Mouse (Mus musculus) heart, embryonic 14.5 days (tissue): ENCODE measurements at regions not wholly inside any gene's neighbourhood (a gene's known extent, or its start where the extent isn't known, plus 50 kb on each side); places are given as distances from the start of the nearest gene placed in this dataset.

Experiments used
- ATAC-seq: fragments of 200-750 bp; cut with Nextera tagmentation; 2 replicates; pipeline ENCODE4 v1.8.0; 2017; ENCODE audit warnings: low read depth, moderate TSS enrichment; ENCODE audit not compliant: insufficient number of reproducible peaks, insufficient read depth, low FRiP score
- H3K27ac ChIP-seq, 2 experiments: fragments of 200-500 bp in 1 of 2; fragments of 300-500 bp in 1 of 2; sonication (generic) in 1 of 2; replicated peaks in 1 of 2; 2 replicates each; pipeline ENCODE4 v1.5.1; 2012 to 2014; ENCODE audit warnings: low read depth in 2 of 2, low read length in 2 of 2, control low read depth in 1 of 2, mild to moderate bottlenecking in 1 of 2, mixed read lengths in 1 of 2; ENCODE audit not compliant: control insufficient read depth in 1 of 2, insufficient read depth in 1 of 2
- H3K27me3 ChIP-seq: fragments of 300-500 bp; sonication (generic); 2 replicates; pipeline ENCODE4 v1.6.1; 2014; ENCODE audit warnings: mild to moderate bottlenecking, low read length, control low read depth; ENCODE audit not compliant: control insufficient read depth, insufficient read depth
- H3K36me3 ChIP-seq: fragments of 300-500 bp; sonication (generic); 2 replicates; pipeline ENCODE4 v1.6.1; 2014; ENCODE audit warnings: mild to moderate bottlenecking, control low read depth, low read length, mixed read lengths; ENCODE audit not compliant: control insufficient read depth, insufficient read depth
- H3K4me1 ChIP-seq, 2 experiments: fragments of 200-500 bp in 1 of 2; fragments of 300-500 bp in 1 of 2; sonication (generic) in 1 of 2; 2 replicates each; pipeline ENCODE4 v1.6.1; 2012 to 2014; ENCODE audit warnings: low read length in 2 of 2, control low read depth in 1 of 2, mixed read lengths in 1 of 2; ENCODE audit not compliant: control insufficient read depth in 2 of 2, insufficient read depth in 2 of 2
- H3K4me2 ChIP-seq: fragments of 300-500 bp; sonication (generic); 2 replicates; pipeline ENCODE4 v1.6.1; 2014; ENCODE audit warnings: mild to moderate bottlenecking, low read length
- H3K4me3 ChIP-seq, 2 experiments: fragments of 200-500 bp in 1 of 2; fragments of 300-500 bp in 1 of 2; sonication (generic) in 1 of 2; 2 replicates each; pipeline ENCODE4 v1.5.1; 2012 to 2014; ENCODE audit warnings: low read length in 2 of 2, mild to moderate bottlenecking in 2 of 2, control low read depth in 1 of 2, low read depth in 1 of 2, moderate library complexity in 1 of 2; ENCODE audit not compliant: control insufficient read depth in 1 of 2, insufficient read depth in 1 of 2
- H3K9ac ChIP-seq: fragments of 300-500 bp; sonication (generic); 2 replicates; pipeline ENCODE4 v1.6.1; 2014; ENCODE audit warnings: mild to moderate bottlenecking, low read length
- H3K9me3 ChIP-seq: fragments of 300-500 bp; sonication (generic); 2 replicates; pipeline ENCODE4 v1.6.1; 2016; ENCODE audit warnings: low read length, control low read depth; ENCODE audit not compliant: control insufficient read depth
- WGBS: fragments of 180-500 bp; shearing (Covaris S2); extraction: QIAGEN DNeasy Blood & Tissue Kit; methylation state at CpG from one replicate; pipeline ENCODE4 v1.1.7; 2014; 5-methylcytosine and 5-hydroxymethylcytosine counted together

DNA sequence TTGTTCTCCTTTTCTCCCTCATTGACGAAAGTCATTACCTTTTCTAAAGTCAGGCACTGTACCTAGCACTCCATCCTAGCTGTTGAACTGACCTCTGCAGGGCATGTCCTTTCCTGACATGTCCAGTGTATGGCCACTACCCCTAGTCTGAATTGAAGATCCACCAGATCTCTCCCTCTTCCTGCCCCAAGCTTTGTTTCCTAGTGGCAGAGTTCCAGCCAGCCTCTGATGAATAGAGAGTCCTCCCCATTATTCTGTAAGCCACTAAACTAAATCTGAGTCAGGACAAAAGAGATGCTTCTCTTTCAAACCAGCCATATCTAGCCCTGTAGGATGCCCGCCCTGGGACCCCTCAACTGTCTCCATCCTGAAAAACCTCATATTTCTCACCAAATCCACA lies 317.7 kb upstream of the Maf start:
- Histone ChIP-seq H3K4me3 (no peak overlapping the region), H3K27me3 (no peaks in the 10 kb centered on the region), H3K36me3 (no peaks in the 10 kb centered on the region), H3K9me3 (no peaks in the 10 kb centered on the region), H3K4me2 (no peak overlapping the region), H3K9ac (no peak overlapping the region), H3K4me1 (no peaks in the 10 kb centered on the region), H3K27ac (no peak overlapping the region)
- no peak for ATAC-seq
- 67% methylated on average over 2 of the region's 2 CpGs for WGBS

DNA sequence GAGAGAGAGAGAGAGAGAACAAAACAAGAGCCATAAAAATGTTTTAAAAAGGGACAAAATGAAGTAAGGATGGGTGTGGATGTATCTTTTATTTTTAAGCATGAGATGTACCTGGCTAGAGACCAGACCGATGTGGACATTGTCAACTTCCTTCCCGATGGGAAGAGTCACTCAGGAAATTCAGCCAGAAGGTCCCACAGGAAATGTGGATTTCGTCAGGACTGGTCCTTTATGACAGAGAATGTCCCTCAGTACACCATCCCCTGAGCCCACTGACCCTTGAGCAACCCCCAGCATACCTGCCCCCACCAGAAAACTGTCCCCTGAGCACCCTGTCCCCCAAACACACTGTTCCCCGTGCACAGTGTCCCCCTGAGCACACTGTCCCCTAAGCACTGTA lies 317.2 kb upstream of the Maf start:
- WGBS, result 69% methylated on average over 4 of the region's 4 CpGs
- Histone ChIP-seq H3K9me3 (no peaks in the 10 kb centered on the region), H3K4me2 (no peak overlapping the region), H3K36me3 (no peaks in the 10 kb centered on the region), H3K4me1 (no peaks in the 10 kb centered on the region), H3K27me3 (no peaks in the 10 kb centered on the region), H3K27ac (no peak overlapping the region), H3K9ac (no peak overlapping the region), H3K4me3 (no peak overlapping the region)
- no peak for ATAC-seq

DNA sequence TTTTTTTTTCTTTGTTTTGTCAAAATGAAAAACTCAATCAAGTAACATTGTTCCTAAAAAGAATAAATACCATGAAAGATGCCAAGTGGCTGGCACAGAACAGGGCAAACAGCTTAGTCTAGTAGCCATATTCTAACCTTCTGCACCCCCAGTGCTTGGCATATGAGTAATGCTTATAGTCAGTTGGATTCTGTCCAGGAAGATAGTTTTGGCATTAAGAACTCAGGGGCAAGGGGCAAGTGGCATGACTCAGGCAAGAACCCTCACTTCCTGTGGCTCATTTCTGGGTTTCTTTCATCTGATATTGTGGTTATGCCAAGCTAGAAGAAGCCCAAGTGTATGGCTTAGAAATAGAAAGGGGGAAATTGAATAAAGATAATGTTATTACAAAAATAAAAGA lies 314.1 kb upstream of the Maf start:
- Histone ChIP-seq H3K9me3 (no peaks in the 10 kb centered on the region), H3K27ac (no peak overlapping the region), H3K4me1 (no peaks in the 10 kb centered on the region), H3K36me3 (no peaks in the 10 kb centered on the region), H3K27me3 (no peaks in the 10 kb centered on the region), H3K4me2 (no peak overlapping the region), H3K9ac (no peak overlapping the region), H3K4me3 (no peak overlapping the region)
- ATAC-seq, result no peak

- no peak overlapping the region for H3K27ac ChIP-seq
- no peaks in the 10 kb centered on the region for H3K27me3 ChIP-seq
- no peak overlapping the region for H3K4me3 ChIP-seq
- no peak for ATAC-seq
- H3K36me3 ChIP-seq, result no peaks in the 10 kb centered on the region
- H3K9me3 ChIP-seq, result no peaks in the 10 kb centered on the region
- H3K4me2 ChIP-seq, result no peak overlapping the region
- H3K4me1 ChIP-seq, result no peaks in the 10 kb centered on the region
- H3K9ac ChIP-seq, result no peak overlapping the region
- WGBS, result 48% methylated on average over 5 of the region's 5 CpGs
Observed at GRCm38 (mm10) chr8:115995320-115995719, 287.7 kb upstream of the Maf start.

DNA sequence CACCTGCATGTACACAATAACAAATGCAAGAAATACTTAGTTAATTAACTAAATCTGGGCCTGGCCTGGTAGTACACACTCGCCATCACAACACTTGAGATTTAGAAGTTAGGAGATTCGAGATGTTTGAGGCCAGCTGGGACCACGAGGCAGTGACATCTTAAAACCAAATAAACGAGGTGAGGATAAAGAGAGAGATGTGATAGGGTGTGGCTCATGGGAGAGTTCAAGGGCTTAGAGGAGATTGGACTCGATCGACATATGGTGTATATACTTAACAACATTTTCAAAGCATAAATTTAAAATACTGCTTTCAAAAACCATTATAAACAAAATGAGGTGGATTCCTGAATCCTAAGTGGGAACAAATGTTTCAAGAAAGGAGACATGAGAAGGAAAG lies 284.4 kb upstream of the Maf start:
- no peak for ATAC-seq
- 71% methylated on average over 6 of the region's 6 CpGs for WGBS
- Histone ChIP-seq H3K27ac (no peak overlapping the region), H3K4me1 (no peaks in the 10 kb centered on the region), H3K27me3 (no peaks in the 10 kb centered on the region), H3K4me3 (no peak overlapping the region), H3K4me2 (no peak overlapping the region), H3K9ac (no peak overlapping the region), H3K36me3 (no peaks in the 10 kb centered on the region), H3K9me3 (no peaks in the 10 kb centered on the region)

GRCm38 (mm10) chr8:115983397-115983796 lies 275.8 kb upstream of the Maf start:
- Histone ChIP-seq H3K9me3 (no peaks in the 10 kb centered on the region), H3K4me1 (peaks cover 0 to 3% of the 10 kb centered on the region in 2 experiments; a peak in 1 of 4 replicates), H3K4me3 (no peak overlapping the region), H3K9ac (no peak overlapping the region), H3K4me2 (no peak overlapping the region), H3K27ac (no peak overlapping the region), H3K27me3 (peaks cover 22% of the 10 kb centered on the region), H3K36me3 (no peaks in the 10 kb centered on the region)
- 70% methylated on average over 6 of the region's 6 CpGs for WGBS
- no peak for ATAC-seq

DNA sequence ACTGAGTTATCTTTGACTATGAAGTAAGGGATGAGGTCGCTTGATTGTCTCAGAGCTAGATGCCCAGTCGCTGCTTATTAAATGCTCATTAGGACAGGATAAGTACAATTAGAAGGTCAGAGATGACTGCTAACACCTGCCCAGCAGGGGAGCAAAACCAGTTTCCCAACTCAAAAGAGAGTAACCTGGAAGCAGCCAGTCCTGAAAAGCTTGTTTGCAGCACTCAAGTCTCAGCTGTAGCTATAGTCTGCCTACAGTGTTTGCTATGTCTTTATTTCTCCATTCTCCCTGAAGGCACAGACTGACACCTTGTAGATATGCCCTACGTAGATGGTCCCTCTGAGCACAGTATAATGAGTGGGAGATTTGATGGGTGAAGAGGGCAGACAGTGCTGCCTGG lies 274.7 kb upstream of the Maf start:
- Histone ChIP-seq H3K4me3 (no peak overlapping the region), H3K9me3 (no peaks in the 10 kb centered on the region), H3K36me3 (no peaks in the 10 kb centered on the region), H3K4me1 (peaks cover 0 to 3% of the 10 kb centered on the region in 2 experiments; a peak in 1 of 4 replicates), H3K27ac (no peak overlapping the region), H3K27me3 (peaks cover 22% of the 10 kb centered on the region), H3K4me2 (no peak overlapping the region), H3K9ac (no peak overlapping the region)
- WGBS, result 75% methylated on average over 3 of the region's 3 CpGs
- ATAC-seq, result no peak

DNA sequence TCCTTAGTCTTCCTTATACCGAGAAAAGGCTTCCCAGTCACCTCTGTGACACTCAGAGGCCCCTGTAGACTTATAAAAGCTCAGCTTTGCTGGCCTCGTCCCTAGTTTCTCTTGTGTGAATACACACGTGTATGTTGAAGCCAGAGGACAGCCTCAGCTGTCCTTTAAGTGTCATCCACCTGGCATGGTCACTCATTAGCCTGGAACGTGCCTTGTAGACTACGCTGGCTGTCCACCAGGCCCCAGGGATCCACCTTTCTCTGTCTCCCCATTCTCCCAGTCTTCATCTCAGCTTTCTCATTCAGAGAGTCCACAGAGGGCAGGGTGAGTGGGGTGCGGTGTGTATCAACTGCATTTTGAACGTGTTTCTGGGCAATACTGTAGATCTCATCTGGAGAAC lies 273.8 kb upstream of the Maf start:
- Histone ChIP-seq H3K9ac (no peak overlapping the region), H3K27ac (no peak overlapping the region), H3K4me1 (peaks cover 0 to 3% of the 10 kb centered on the region in 2 experiments; a peak in 1 of 4 replicates), H3K4me3 (no peak overlapping the region), H3K27me3 (peaks cover 22% of the 10 kb centered on the region), H3K36me3 (no peaks in the 10 kb centered on the region), H3K4me2 (no peak overlapping the region), H3K9me3 (no peaks in the 10 kb centered on the region)
- WGBS, result 78% methylated on average over 7 of the region's 7 CpGs
- ATAC-seq, result no peak
